Mouse (Mus musculus) urinary bladder, postnatal 10 days (tissue): ENCODE measurements around the gene Fbxl8.
"Not testable (repeated sequence)": the region's sequence is repeated elsewhere in the genome, so short reads cannot be mapped to it uniquely, and the experiment has no call there.

Experiments used
- DNase-seq: peaks from one replicate; pipeline ENCODE4 v3.0.0; 2022; ENCODE audit warnings: low spot score

The Fbxl8 gene

GRCm38 (mm10) chr8:105282239-105282638 is 17.8 kb downstream of the Fbxl8 start:
- no peak for DNase-seq

GRCm38 (mm10) chr8:105283074-105283473 is 18.6 kb downstream of the Fbxl8 start:
- DNase-seq, result no peak

GRCm38 (mm10) chr8:105285514-105285913 is 21.1 kb downstream of the Fbxl8 start:
- DNase-seq, result no peak

- DNase-seq, result no peak
Measured at GRCm38 (mm10) chr8:105286907-105287306, 22.5 kb downstream of the Fbxl8 start.

- no peak for DNase-seq
Measured at GRCm38 (mm10) chr8:105288231-105288630, 23.8 kb downstream of the Fbxl8 start.

GRCm38 (mm10) chr8:105288958-105289732 is 24.7 kb downstream of the Fbxl8 start:
- DNase-seq, result peak; percentile 65

- no peak for DNase-seq
Measured at GRCm38 (mm10) chr8:105289805-105290460, 25.5 kb downstream of the Fbxl8 start, which contains the start of gene 4931428F04Rik. Gene 4931428F04Rik (minus strand): TSS chr8:105289864.

GRCm38 (mm10) chr8:105290554-105291314 is 26.3 kb downstream of the Fbxl8 start:
- peak; percentile 86 for DNase-seq

GRCm38 (mm10) chr8:105291364-105291763 is 26.9 kb downstream of the Fbxl8 start:
- DNase-seq, result not testable (repeated sequence)

- not testable (repeated sequence) for DNase-seq
Measured at GRCm38 (mm10) chr8:105291802-105292201, 27.4 kb downstream of the Fbxl8 start.

GRCm38 (mm10) chr8:105292471-105292870 is 28.0 kb downstream of the Fbxl8 start:
- no peak for DNase-seq

- DNase-seq, result no peak
Measured at GRCm38 (mm10) chr8:105293405-105293804, 29.0 kb downstream of the Fbxl8 start.

GRCm38 (mm10) chr8:105294776-105295175 is 30.3 kb downstream of the Fbxl8 start:
- DNase-seq, result no peak

GRCm38 (mm10) chr8:105295256-105295655 is 30.8 kb downstream of the Fbxl8 start:
- no peak for DNase-seq

GRCm38 (mm10) chr8:105295895-105296573 is 31.6 kb downstream of the Fbxl8 start, which contains the start of gene Exoc3l:
Gene Exoc3l (minus strand): TSS chr8:105296101.
- no peak for DNase-seq

- DNase-seq, result no peak
Measured at GRCm38 (mm10) chr8:105297511-105298192, 33.2 kb downstream of the Fbxl8 start, which contains the start of gene E2f4. Gene E2f4 (plus strand): TSS chr8:105297663.

GRCm38 (mm10) chr8:105298351-105299252 is 34.2 kb downstream of the Fbxl8 start:
- no peak for DNase-seq

- DNase-seq, result no peak
Measured at GRCm38 (mm10) chr8:105299962-105300361, 35.5 kb downstream of the Fbxl8 start.

GRCm38 (mm10) chr8:105303396-105303795 is 38.9 kb downstream of the Fbxl8 start:
- DNase-seq, result no peak

- no peak for DNase-seq
Measured at GRCm38 (mm10) chr8:105303874-105304273, 39.4 kb downstream of the Fbxl8 start.
